Mouse (Mus musculus): ENCODE measurements around the gene Smn1. TPM values are rescaled to one million over a fixed set of nuclear protein-coding genes. Genes with fewer than 3 reads are reported as not detected.

Gene Smn1
- 30.5 and 31.6 TPM in 2 replicates for polyA plus RNA-seq (2015; fragmentation: Nextera tagmentation; extraction: Ambion mirVana)

GRCm38 (mm10) chr13:100124423-100125257, at the start of gene Smn1:
Gene Smn1, plus strand, starts transcription at chr13:100124852.

GRCm38 (mm10) chr13:100103748-100104254, 20.9 kb upstream of the Smn1 start, which contains the start of gene Bdp1:
Gene Bdp1, minus strand, starts transcription at chr13:100104070.

GRCm38 (mm10) chr13:100107652-100108472, 16.8 kb upstream of the Smn1 start, which contains the start of gene Serf1:
Gene Serf1, plus strand, starts transcription at chr13:100108012.

Other genes starting within 250 kb of the Smn1 start
- not detected in 2 replicates for gene Cartpt, start 223.8 kb upstream of the Smn1 start, polyA plus RNA-seq (2015; fragmentation: Nextera tagmentation; extraction: Ambion mirVana)
- gene Mccc2, start 109.2 kb upstream of the Smn1 start, polyA plus RNA-seq (2015; fragmentation: Nextera tagmentation; extraction: Ambion mirVana), result 7.6 and 8.2 TPM in 2 replicates
- 21.0 and 23.2 TPM in 2 replicates for gene Bdp1, start 20.8 kb upstream of the Smn1 start, polyA plus RNA-seq (2015; fragmentation: Nextera tagmentation; extraction: Ambion mirVana)
- gene Serf1, start 16.8 kb upstream of the Smn1 start, polyA plus RNA-seq (2015; fragmentation: Nextera tagmentation; extraction: Ambion mirVana), result 31.5 and 39.7 TPM in 2 replicates
- 2.8 and 3.6 TPM in 2 replicates for gene Naip2, start 77.2 kb downstream of the Smn1 start, polyA plus RNA-seq (2015; fragmentation: Nextera tagmentation; extraction: Ambion mirVana)
- 1.7 and 1.9 TPM in 2 replicates for gene Naip5, start 121.5 kb downstream of the Smn1 start, polyA plus RNA-seq (2015; fragmentation: Nextera tagmentation; extraction: Ambion mirVana)
- 0.95 and 1.4 TPM in 2 replicates for gene Naip6, start 192.8 kb downstream of the Smn1 start, polyA plus RNA-seq (2015; fragmentation: Nextera tagmentation; extraction: Ambion mirVana)

All from spleen, postnatal 0 days (tissue).